Mouse (Mus musculus): ENCODE results near the gene Krt19. TPM values are rescaled to one million over a fixed set of nuclear protein-coding genes. Genes with fewer than 3 reads are reported as not detected.

The Krt19 gene
- total RNA-seq, 2 experiments from 2014 or later = 6.0 to 10.2 TPM

- DNase-seq = no peak
- intact Hi-C loops (cut with DNase I) = no loop called here
Observed at GRCm38 (mm10) chr11:100138809-100139208, 9.7 kb downstream of the Krt19 start.

GRCm38 (mm10) chr11:100137693-100138092 lies 10.8 kb downstream of the Krt19 start:
- intact Hi-C loops (cut with DNase I) = no loop called here
- no peak for DNase-seq

- DNase-seq = no peak
- intact Hi-C loops (cut with DNase I) = no loop called here
Observed at GRCm38 (mm10) chr11:100136559-100136958, 11.9 kb downstream of the Krt19 start.

GRCm38 (mm10) chr11:100135731-100136130 lies 12.7 kb downstream of the Krt19 start, which contains the start of gene Krt15:
Gene Krt15, minus strand, starts transcription at chr11:100135928.
- no peak for DNase-seq
- intact Hi-C loops (cut with DNase I) = no loop called here

GRCm38 (mm10) chr11:100124901-100125300 lies 23.6 kb downstream of the Krt19 start:
- intact Hi-C loops (cut with DNase I) = no loop called here
- no peak for DNase-seq

GRCm38 (mm10) chr11:100121466-100121865 lies 27.0 kb downstream of the Krt19 start, which contains the start of gene Krt13:
Gene Krt13, minus strand, starts transcription at chr11:100121566.
- intact Hi-C loops (cut with DNase I) = no loop called here
- DNase-seq = no peak

GRCm38 (mm10) chr11:100120331-100120730 lies 28.1 kb downstream of the Krt19 start:
- intact Hi-C loops (cut with DNase I) = no loop called here
- DNase-seq = no peak

GRCm38 (mm10) chr11:100113742-100114029 lies 34.8 kb downstream of the Krt19 start:
- DNase-seq = no peak
- intact Hi-C loops (cut with DNase I) = no loop called here

GRCm38 (mm10) chr11:100112935-100113741 lies 35.3 kb downstream of the Krt19 start:
- DNase-seq = no peak

GRCm38 (mm10) chr11:100105576-100106122 lies 42.8 kb downstream of the Krt19 start, which contains the start of gene Krt36:
Gene Krt36, minus strand, starts transcription at chr11:100105626.
- intact Hi-C loops (cut with DNase I) = no loop called here
- no peak for DNase-seq

More at GRCm38 (mm10) chr11:100112935-100113741, 35.3 kb downstream of the Krt19 start:
- intact Hi-C loops (cut with DNase I) = no loop called here

GRCm38 (mm10) chr11:100102693-100103429 lies 45.6 kb downstream of the Krt19 start:
- no peak for DNase-seq
- intact Hi-C loops (cut with DNase I) = no loop called here

GRCm38 (mm10) chr11:100100391-100100790 lies 48.1 kb downstream of the Krt19 start:
- intact Hi-C loops (cut with DNase I) = no loop called here
- no peak for DNase-seq

GRCm38 (mm10) chr11:100097819-100098218 lies 50.6 kb downstream of the Krt19 start:
- DNase-seq = no peak
- intact Hi-C loops (cut with DNase I) = no loop called here

GRCm38 (mm10) chr11:100096141-100096540 lies 52.3 kb downstream of the Krt19 start, which contains the start of gene Krt35:
Gene Krt35, minus strand, starts transcription at chr11:100096241.
- intact Hi-C loops (cut with DNase I) = no loop called here
- no peak for DNase-seq

Other genes with a start within 250 kb of the Krt19 start
- gene Krtap31-1, start 240.7 kb downstream of the Krt19 start, total RNA-seq (2021) = not detected
- not detected for gene Gm11565, start 233.9 kb downstream of the Krt19 start, total RNA-seq (2021)
- gene Krtap31-2, start 212.4 kb downstream of the Krt19 start, total RNA-seq (2021) = not detected
- gene Krtap9-5, start 200.2 kb downstream of the Krt19 start, total RNA-seq (2021) = not detected
- not detected for gene Krtap29-1, start 169.6 kb downstream of the Krt19 start, total RNA-seq (2021)
- gene Krtap16-1, start 162.1 kb downstream of the Krt19 start, total RNA-seq (2021) = not detected
- not detected for gene Krtap17-1, start 154.7 kb downstream of the Krt19 start, total RNA-seq (2021)
- gene Krt33a, start 132.5 kb downstream of the Krt19 start, total RNA-seq (2021) = not detected
- gene Krt33b, start 118.8 kb downstream of the Krt19 start, total RNA-seq (2021) = not detected
- not detected for gene Krt34, start 107.1 kb downstream of the Krt19 start, total RNA-seq (2021)
- not detected for gene Krt31, start 98.1 kb downstream of the Krt19 start, total RNA-seq (2021)
- gene Krt32, start 60.4 kb downstream of the Krt19 start, total RNA-seq (2021) = not detected
- gene Krt35, start 52.4 kb downstream of the Krt19 start, total RNA-seq (2021) = not detected
- not detected for gene Krt36, start 43.0 kb downstream of the Krt19 start, total RNA-seq (2021)
- gene Krt13, start 27.1 kb downstream of the Krt19 start, total RNA-seq (2021) = not detected
- not detected for gene Krt15, start 12.7 kb downstream of the Krt19 start, total RNA-seq (2021)
- gene Krt9, start 44.6 kb upstream of the Krt19 start, total RNA-seq (2021) = not detected
- gene Krt14, start 58.9 kb upstream of the Krt19 start, total RNA-seq (2021) = under 1 TPM; 0.19 to 0.61 TPM
- gene Krt16, start 100.2 kb upstream of the Krt19 start, total RNA-seq (2021) = not detected
- gene Krt17, start 112.4 kb upstream of the Krt19 start, total RNA-seq (2021) = not detected
- gene Krt42, start 121.2 kb upstream of the Krt19 start, total RNA-seq (2021) = not detected
- gene Eif1, start 171.2 kb upstream of the Krt19 start, total RNA-seq (2021) = 1,000 to 10,000 TPM; 1,603 to 1,774 TPM
- not detected for gene Gast, start 185.7 kb upstream of the Krt19 start, total RNA-seq (2021)
- 1 to 10 TPM; 1.6 to 1.8 TPM for gene Hap1, start 207.5 kb upstream of the Krt19 start, total RNA-seq (2021)
- 100 to 1,000 TPM; 252 to 272 TPM for gene Jup, start 249.1 kb upstream of the Krt19 start, total RNA-seq (2021)